Mouse (Mus musculus) olfactory bulb, adult 2 months (tissue): ENCODE results near the gene Timm10.

Source experiments
- CTCF ChIP-seq: fragments of 200-500 bp; IDR thresholded peaks from 2 replicates; pipeline ENCODE4 v1.5.1; 2012; ENCODE audit warnings: low read depth, mild to moderate bottlenecking, low read length, moderate library complexity; ENCODE audit not compliant: insufficient read depth
- POLR2A ChIP-seq: fragments of 200-500 bp; IDR thresholded peaks from 2 replicates; pipeline ENCODE4 v1.6.1; 2012; ENCODE audit warnings: mild to moderate bottlenecking, low read depth, low read length, moderate library complexity; ENCODE audit not compliant: insufficient read depth

DNA sequence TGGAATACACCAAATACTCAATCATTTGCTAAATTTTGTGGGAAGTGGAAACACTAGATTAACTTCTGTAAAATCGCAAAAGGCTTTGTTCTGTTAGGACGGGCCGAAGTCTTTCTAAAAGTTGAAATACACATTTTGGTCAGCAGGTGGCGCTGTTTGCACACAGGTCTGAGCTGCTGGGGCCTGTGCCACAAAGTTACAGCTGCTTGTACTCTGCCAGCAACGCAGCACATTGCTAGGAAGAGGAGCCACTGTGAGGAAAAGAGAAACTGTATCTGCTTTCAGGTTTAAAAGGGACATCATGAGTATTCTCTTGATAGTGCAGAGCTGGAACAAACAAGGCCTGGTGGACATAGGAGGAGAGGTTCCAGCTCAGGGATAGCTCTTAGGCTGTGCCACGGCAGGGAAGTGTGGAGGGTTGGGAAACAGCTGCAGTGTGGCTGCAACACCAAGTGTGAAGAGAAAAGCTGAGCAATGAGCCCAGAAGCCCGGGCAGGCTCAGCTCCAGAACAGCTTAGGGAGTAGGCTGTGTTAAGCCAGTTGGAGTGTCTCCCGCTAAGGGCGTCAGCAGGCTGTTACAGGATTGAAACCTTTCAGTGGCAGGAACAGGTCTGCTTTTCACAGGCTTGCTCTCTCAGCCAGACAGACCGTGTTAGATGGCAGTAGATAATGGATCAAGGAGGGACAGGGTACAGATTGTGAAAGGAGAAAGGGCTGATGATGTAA, 5.0 kb downstream of the Timm10 start:
- TF ChIP-seq CTCF, result peak; percentile 73
- TF ChIP-seq POLR2A, result no peak
